Mouse (Mus musculus): Measurements from ENCODE around the gene Naaa. TPM values are rescaled to one million over a fixed set of nuclear protein-coding genes. Genes with fewer than 3 reads are reported as not detected.

The Naaa gene
- polyA plus RNA-seq, 1 experiment from 2014 or later = 13.3 TPM

DNA sequence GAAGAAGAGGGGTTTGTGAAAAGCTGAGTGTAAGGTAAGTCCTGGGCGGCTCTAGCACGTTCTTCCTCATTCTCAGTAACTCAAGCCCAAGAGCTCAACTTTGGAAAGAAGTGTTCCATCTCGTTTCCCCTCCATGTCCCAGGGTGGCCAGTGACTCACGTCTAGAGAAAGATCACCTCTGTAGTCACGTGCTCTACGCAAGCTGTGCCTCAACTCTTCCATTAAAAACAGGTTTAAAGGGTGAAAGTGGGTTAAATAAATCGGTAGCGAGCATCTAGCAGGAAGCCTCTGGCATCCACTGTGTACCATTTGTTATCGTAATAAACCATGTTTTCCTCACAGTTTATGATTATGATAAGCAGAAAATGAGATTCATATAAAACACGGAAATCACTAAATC lies 46.1 kb downstream of the Naaa start:
- H3K9me3 ChIP-seq (replicated peaks) = no peaks in the 10 kb centered on the region
- no peaks in the 10 kb centered on the region for H3K4me1 ChIP-seq
- H3K27me3 ChIP-seq = peaks cover 2% of the 10 kb centered on the region; the same call in 1 of the 2 replicates
- no peak overlapping the region for H3K9ac ChIP-seq
- no peak overlapping the region for H3K4me3 ChIP-seq (replicated peaks)
- no peak for ATAC-seq (ENCODE audit: insufficient number of reproducible peaks, low FRiP score, low TSS enrichment, low read depth)
- H3K27ac ChIP-seq (replicated peaks) = no peak overlapping the region
- H3K4me2 ChIP-seq (replicated peaks) = no peak overlapping the region
- H3K36me3 ChIP-seq = no peaks in the 10 kb centered on the region
- 68% methylated on average over 10 of the region's 10 CpGs for whole genome bisulfite sequencing

DNA sequence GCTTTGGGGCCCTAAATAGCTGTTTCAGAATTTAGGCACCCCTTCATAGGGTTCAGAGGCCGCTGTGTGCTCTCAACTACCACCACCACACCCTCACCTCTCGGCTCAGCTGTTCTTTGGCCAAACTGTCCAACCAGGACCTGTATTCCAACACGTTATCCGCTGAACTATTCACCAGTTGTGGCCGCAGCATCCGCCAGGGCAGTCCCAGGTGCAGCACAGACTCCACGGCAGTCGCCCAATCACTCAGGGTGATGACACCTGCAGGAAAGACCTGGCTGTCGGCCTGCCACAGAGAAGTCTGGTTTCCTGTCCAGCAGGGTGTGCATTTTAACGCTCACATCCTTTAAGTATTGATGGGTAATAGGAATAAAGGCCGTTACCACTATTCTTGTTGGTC lies 47.7 kb downstream of the Naaa start:
- WGBS = 81% methylated on average over 11 of the region's 11 CpGs
- no peak overlapping the region for H3K4me2 ChIP-seq (replicated peaks)
- no peaks in the 10 kb centered on the region for H3K27me3 ChIP-seq

DNA sequence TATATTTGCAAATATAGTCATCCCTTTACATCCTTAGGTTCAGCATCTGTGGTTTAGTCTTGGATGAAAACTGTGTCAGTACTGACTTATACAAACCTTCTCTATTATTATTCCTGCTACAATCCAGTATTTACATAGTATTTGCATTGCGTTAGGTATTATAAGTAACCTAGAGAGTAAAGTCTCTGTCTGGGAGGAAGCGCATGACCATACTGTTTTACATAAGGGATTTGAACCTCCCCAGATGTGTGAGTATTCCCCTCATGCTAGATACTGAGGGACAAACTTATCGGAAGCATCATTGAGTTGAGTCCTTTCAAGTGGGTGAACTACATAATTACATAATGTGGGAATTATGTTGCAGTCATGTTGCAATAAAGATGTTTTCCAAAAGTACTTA lies 48.5 kb downstream of the Naaa start:
- no peak overlapping the region for H3K9ac ChIP-seq
- no peaks in the 10 kb centered on the region for H3K4me1 ChIP-seq
- no peak overlapping the region for H3K27ac ChIP-seq (replicated peaks)
- no peaks in the 10 kb centered on the region for H3K9me3 ChIP-seq (replicated peaks)
- no peak overlapping the region for H3K4me2 ChIP-seq (replicated peaks)
- H3K27me3 ChIP-seq = no peaks in the 10 kb centered on the region
- H3K36me3 ChIP-seq = no peaks in the 10 kb centered on the region
- no peak overlapping the region for H3K4me3 ChIP-seq (replicated peaks)
- WGBS = 78% methylated on average over 3 of the region's 3 CpGs
- no peak for ATAC-seq (ENCODE audit: insufficient number of reproducible peaks, low FRiP score, low TSS enrichment, low read depth)

More for the DNA sequence above, 47.7 kb downstream of the Naaa start:
- Histone ChIP-seq H3K36me3 (no peaks in the 10 kb centered on the region), H3K9ac (no peak overlapping the region), H3K4me1 (no peaks in the 10 kb centered on the region), H3K4me3 (replicated peaks) (no peak overlapping the region), H3K27ac (replicated peaks) (no peak overlapping the region), H3K9me3 (replicated peaks) (no peaks in the 10 kb centered on the region)
- no peak for ATAC-seq (ENCODE audit: insufficient number of reproducible peaks, low FRiP score, low TSS enrichment, low read depth)

DNA sequence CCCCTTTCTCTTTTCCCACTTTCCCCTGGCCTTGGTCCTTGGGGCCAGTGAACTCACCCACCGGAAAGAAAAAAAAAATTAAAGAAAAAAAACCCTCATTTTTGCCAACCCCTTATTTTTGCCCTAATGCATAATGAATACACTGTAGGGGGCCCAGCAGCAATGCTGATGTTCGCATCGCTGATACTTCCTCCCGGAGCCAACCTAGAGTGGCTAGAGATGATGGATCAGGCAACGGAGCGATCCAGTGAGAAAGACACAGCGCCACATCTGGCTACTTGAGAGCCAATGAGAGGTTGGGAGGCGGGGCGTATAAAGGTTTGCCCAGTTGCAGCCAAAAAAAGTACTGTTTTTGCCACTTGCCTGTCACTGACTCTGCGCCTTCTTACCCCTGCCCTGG lies 49.2 kb downstream of the Naaa start:
- H3K4me2 ChIP-seq (replicated peaks) = no peak overlapping the region
- WGBS = 22% methylated on average over 10 of the region's 10 CpGs
- no peak overlapping the region for H3K4me3 ChIP-seq (replicated peaks)
- H3K27me3 ChIP-seq = no peaks in the 10 kb centered on the region
- no peak overlapping the region for H3K9ac ChIP-seq
- H3K27ac ChIP-seq (replicated peaks) = no peak overlapping the region
- H3K9me3 ChIP-seq (replicated peaks) = no peaks in the 10 kb centered on the region
- H3K4me1 ChIP-seq = no peaks in the 10 kb centered on the region
- no peak for ATAC-seq (ENCODE audit: insufficient number of reproducible peaks, low FRiP score, low TSS enrichment, low read depth)
- no peaks in the 10 kb centered on the region for H3K36me3 ChIP-seq

DNA sequence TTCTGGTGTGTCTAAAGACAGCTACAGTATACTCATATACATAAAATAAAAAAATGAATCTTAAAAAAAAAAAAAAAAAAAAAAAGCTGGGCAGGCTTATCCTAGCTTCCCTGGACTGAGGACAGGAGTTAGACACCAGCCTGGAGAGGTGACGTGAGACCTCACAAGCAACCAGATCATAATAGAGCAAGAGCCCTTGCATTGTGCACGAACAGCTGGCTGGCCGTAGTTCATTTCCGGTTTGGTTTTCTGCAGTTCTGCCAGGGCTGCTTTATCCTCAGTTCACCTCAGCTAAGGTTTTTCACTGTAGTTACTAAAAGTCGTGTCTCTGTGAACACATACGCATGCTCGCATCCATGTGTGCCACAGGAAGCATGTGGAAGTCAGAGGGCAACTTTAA lies 50.2 kb downstream of the Naaa start:
- Histone ChIP-seq H3K36me3 (no peaks in the 10 kb centered on the region), H3K4me3 (replicated peaks) (no peak overlapping the region), H3K4me2 (replicated peaks) (no peak overlapping the region), H3K9ac (no peak overlapping the region), H3K27ac (replicated peaks) (no peak overlapping the region), H3K9me3 (replicated peaks) (no peaks in the 10 kb centered on the region), H3K27me3 (no peaks in the 10 kb centered on the region), H3K4me1 (no peaks in the 10 kb centered on the region)
- WGBS = 83% methylated on average over 7 of the region's 7 CpGs
- ATAC-seq (ENCODE audit: insufficient number of reproducible peaks, low FRiP score, low TSS enrichment, low read depth) = no peak

DNA sequence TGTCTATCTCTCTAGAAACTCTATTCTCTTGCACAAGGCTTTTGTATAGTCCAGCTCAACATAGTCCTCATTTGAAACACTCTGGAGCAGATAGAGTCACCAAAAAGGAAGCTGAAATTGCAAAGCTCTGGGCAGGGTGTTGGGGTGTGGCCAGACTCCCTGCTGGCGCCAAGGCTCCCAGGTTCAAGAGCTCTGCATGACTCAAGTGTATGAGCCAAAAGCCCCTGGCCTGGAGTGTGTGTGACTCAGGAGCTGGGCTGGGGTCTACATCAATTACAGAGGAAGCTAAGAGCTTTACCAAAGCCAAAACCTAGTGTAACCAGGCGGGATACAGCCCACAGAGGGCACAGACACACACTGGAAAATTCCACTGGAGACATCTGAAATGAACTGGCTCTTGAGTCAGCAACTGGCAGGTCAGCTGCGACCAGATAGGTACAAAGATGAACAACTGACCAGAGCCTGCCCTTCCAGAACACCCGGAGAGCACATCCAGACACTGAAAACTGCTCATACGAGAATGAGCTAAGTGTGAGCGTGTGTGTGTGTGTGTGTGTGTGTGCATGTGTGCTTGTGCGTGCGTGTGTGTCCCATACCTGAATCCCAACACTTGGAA lies 57.6 kb downstream of the Naaa start:
- Histone ChIP-seq H3K27me3 (no peaks in the 10 kb centered on the region), H3K4me3 (replicated peaks) (no peak overlapping the region), H3K4me2 (replicated peaks) (no peak overlapping the region), H3K9me3 (replicated peaks) (no peaks in the 10 kb centered on the region), H3K36me3 (no peaks in the 10 kb centered on the region), H3K9ac (no peak overlapping the region), H3K27ac (replicated peaks) (no peak overlapping the region), H3K4me1 (no peaks in the 10 kb centered on the region)
- no peak for ATAC-seq (ENCODE audit: insufficient number of reproducible peaks, low FRiP score, low TSS enrichment, low read depth)
- WGBS = 88% methylated on average over 8 of the region's 8 CpGs

DNA sequence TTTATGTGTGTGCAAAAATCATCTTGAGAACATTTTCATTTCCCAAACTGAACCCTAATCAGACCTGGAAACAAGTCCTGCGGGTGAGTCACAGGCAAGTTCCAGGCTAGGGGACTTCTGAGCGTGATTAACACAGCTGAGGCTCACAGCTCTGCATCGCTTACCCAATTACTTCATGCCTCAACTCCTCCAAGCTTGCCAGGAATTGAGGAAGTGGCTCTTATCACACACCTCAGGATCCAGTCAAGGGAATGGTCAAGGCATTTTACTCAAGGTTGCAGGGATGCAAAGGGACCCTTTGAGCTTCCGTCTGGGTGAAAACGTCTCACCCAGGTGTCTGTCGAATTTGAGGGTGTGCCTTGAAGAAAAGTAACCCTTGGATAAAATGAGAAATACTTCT lies 58.1 kb downstream of the Naaa start:
- WGBS = 65% methylated on average over 6 of the region's 6 CpGs
- no peak overlapping the region for H3K4me2 ChIP-seq (replicated peaks)
- H3K4me1 ChIP-seq = no peaks in the 10 kb centered on the region
- H3K4me3 ChIP-seq (replicated peaks) = no peak overlapping the region
- ATAC-seq (ENCODE audit: insufficient number of reproducible peaks, low FRiP score, low TSS enrichment, low read depth) = no peak
- no peaks in the 10 kb centered on the region for H3K27me3 ChIP-seq
- no peak overlapping the region for H3K9ac ChIP-seq
- no peak overlapping the region for H3K27ac ChIP-seq (replicated peaks)
- no peaks in the 10 kb centered on the region for H3K36me3 ChIP-seq
- H3K9me3 ChIP-seq (replicated peaks) = no peaks in the 10 kb centered on the region

DNA sequence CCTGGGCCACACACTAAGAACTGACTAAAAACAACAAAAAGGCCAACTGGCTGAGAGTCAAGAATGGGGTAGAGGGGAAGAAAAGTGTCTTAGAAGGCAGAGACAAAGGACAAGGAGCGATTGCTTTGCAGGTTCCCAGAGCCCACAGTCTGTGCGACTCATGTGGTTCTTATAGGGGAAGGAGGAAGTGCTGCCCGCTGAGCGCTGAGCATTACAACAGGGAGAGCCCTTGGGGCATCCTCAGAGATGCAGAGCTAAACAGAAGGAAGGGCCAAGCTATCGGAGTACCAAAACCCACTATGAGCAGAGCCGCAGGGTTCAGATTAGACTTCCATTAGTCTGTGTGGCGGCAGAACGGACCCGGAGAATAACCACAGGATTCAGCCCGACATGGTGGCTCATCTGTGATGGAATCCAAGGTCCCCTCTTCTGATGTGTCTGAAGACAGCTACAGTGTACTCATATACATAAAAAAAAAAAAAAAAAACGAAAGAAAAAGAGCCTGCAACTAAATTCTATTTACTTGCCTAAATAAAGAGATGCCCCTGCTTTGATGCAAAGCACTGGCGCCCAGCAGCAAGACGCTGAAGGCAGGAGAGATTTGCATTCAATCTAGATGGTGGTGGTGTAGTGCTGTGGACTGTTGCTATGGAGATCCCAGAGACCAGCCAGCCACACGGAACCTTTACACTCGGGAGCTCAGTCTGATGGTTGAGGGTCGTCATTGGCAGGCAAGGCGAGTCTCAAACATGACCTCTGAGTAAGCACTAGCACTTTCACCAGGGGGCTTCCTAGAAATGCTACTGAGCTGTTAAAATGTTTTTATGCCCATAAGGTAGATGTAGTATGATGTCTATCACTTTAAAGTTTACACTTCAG lies 58.8 kb downstream of the Naaa start:
- Histone ChIP-seq H3K4me2 (replicated peaks) (no peak overlapping the region), H3K4me1 (no peaks in the 10 kb centered on the region), H3K36me3 (no peaks in the 10 kb centered on the region), H3K9ac (no peak overlapping the region), H3K4me3 (replicated peaks) (no peak overlapping the region), H3K27me3 (no peaks in the 10 kb centered on the region), H3K27ac (replicated peaks) (no peak overlapping the region), H3K9me3 (replicated peaks) (no peaks in the 10 kb centered on the region)
- ATAC-seq (ENCODE audit: insufficient number of reproducible peaks, low FRiP score, low TSS enrichment, low read depth) = no peak
- 39% methylated on average over 17 of the region's 17 CpGs for WGBS

DNA sequence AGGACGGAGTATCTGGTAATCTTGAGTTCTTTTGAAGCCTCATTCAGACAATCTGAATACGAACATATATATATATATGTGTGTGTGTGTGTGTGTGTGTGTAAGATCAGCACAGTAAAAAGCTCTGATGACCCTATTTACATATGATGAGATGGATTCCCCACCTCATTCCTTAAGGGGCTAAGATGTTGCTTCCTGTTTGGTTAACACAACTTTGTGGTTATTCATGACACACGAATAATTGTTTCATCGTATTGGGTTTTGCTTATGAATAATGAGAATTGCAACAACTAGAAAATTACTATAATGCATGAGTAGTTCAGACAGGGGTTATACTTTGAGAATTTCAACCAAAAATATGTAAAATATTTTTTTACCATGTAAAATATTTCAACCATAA lies 62.7 kb downstream of the Naaa start, which contains the start of gene U90926:
Gene U90926, minus strand, starts transcription at position 101 of the 400 bp plus-strand sequence.
- WGBS = 71% methylated on average over 4 of the region's 4 CpGs
- H3K9me3 ChIP-seq (replicated peaks) = no peaks in the 10 kb centered on the region
- no peak within 1 kb of the TSS for H3K4me3 ChIP-seq (replicated peaks)

DNA sequence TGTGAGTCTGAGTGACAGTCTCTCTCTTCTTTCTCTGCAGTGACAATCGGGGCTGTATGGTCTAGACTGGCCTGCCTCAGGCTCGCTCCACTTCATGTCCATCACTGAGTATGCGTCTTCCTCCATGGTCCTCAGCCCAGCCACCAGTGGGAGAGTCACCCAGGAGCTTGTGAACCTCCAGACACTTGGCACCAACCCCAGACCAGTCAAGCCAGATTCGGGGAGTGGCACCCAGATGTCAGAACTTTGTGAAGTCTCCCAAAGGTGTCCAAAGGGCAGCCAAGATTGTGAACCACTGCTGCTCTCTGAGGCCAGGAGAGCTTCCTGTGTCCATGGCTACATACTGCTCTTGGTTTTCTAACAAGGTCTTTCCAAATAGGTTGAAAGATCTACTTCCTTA lies 65.7 kb downstream of the Naaa start:
- Histone ChIP-seq H3K4me2 (replicated peaks) (no peak overlapping the region), H3K9me3 (replicated peaks) (no peaks in the 10 kb centered on the region), H3K27ac (replicated peaks) (no peak overlapping the region), H3K36me3 (no peaks in the 10 kb centered on the region), H3K4me3 (replicated peaks) (no peak overlapping the region), H3K27me3 (no peaks in the 10 kb centered on the region), H3K9ac (no peak overlapping the region), H3K4me1 (no peaks in the 10 kb centered on the region)
- WGBS = 88% methylated on average over 4 of the region's 4 CpGs
- no peak for ATAC-seq (ENCODE audit: insufficient number of reproducible peaks, low FRiP score, low TSS enrichment, low read depth)

More for the DNA sequence above, 62.7 kb downstream of the Naaa start, which contains the start of gene U90926:
- no peak for ATAC-seq (ENCODE audit: insufficient number of reproducible peaks, low FRiP score, low TSS enrichment, low read depth)
- Histone ChIP-seq H3K4me2 (replicated peaks) (no peak within 1 kb of the TSS), H3K4me1 (no peaks in the 10 kb centered on the region), H3K9ac (no peak within 1 kb of the TSS), H3K36me3 (no peaks in the 10 kb centered on the region), H3K27ac (replicated peaks) (no peak within 1 kb of the TSS), H3K27me3 (no peaks in the 10 kb centered on the region)

DNA sequence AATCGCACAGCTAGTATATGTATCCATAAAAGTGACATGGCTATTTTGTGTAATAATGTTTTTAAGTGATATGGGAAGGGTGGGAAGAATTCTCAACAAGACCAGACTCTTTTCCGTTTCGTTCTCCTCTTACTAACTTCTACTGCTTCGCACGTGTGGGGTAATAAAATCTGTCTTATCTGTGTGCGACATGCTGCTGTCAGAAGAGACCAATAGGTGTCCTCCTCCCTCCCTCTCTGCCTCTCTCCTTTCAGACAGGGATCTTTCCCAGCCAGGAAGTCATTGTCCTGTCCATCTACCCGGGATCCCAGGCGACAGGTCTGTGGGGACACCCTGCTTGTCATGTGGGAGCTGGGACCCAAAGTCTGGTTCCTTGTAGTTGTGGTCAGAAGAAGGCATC lies 67.8 kb downstream of the Naaa start:
- no peaks in the 10 kb centered on the region for H3K4me1 ChIP-seq
- no peak overlapping the region for H3K27ac ChIP-seq (replicated peaks)
- H3K4me3 ChIP-seq (replicated peaks) = no peak overlapping the region
- H3K9me3 ChIP-seq (replicated peaks) = no peaks in the 10 kb centered on the region
- ATAC-seq (ENCODE audit: insufficient number of reproducible peaks, low FRiP score, low TSS enrichment, low read depth) = no peak
- WGBS = 77% methylated on average over 8 of the region's 8 CpGs
- H3K9ac ChIP-seq = no peak overlapping the region
- no peak overlapping the region for H3K4me2 ChIP-seq (replicated peaks)
- H3K27me3 ChIP-seq = no peaks in the 10 kb centered on the region
- H3K36me3 ChIP-seq = no peaks in the 10 kb centered on the region
